Mouse (Mus musculus) thymus, adult 2 months (tissue): Measurements from ENCODE around the gene 2410137M14Rik.

ENCODE experiments used
- CTCF ChIP-seq: fragments of 200-500 bp; IDR thresholded peaks from 2 replicates; pipeline ENCODE4 v1.5.1; 2012; ENCODE audit warnings: mild to moderate bottlenecking, control low read depth, low read length, moderate library complexity, borderline replicate concordance; ENCODE audit not compliant: control insufficient read depth, poor library complexity, insufficient read depth; ENCODE audit errors: extremely low read depth
- POLR2A ChIP-seq: fragments of 200-500 bp; IDR thresholded peaks from 2 replicates; pipeline ENCODE4 v1.6.1; 2012; ENCODE audit warnings: mild to moderate bottlenecking, low read length, control low read depth, moderate library complexity; ENCODE audit not compliant: control insufficient read depth, poor library complexity, insufficient read depth; ENCODE audit errors: extremely low read depth

- TF ChIP-seq CTCF = no peak
- no peak for TF ChIP-seq POLR2A
These were observed 13.5 kb upstream of the 2410137M14Rik start for GRCm38 (mm10) chr17:36994528-36994927.
